Mouse (Mus musculus) midbrain, embryonic 14.5 days (tissue): Measurements from ENCODE around the gene Sema6d. TPM values are rescaled to one million over a fixed set of nuclear protein-coding genes. Genes with fewer than 3 reads are reported as not detected.

Source experiments
- ATAC-seq: fragments of 200-750 bp; cut with Nextera tagmentation; 2 replicates; pipeline ENCODE4 v1.8.0; 2017; ENCODE audit warnings: moderate number of reproducible peaks, moderate library complexity; ENCODE audit not compliant: low FRiP score, low TSS enrichment
- DNase-seq: peaks from one replicate; pipeline ENCODE4 v3.0.0-alpha.2; 2015
- H3K27ac ChIP-seq: fragments of 300-500 bp; sonication (generic); replicated peaks from 2 replicates; pipeline ENCODE4 v1.5.1; 2014; ENCODE audit warnings: mild to moderate bottlenecking, low read depth, low read length, moderate library complexity
- H3K27me3 ChIP-seq: fragments of 300-500 bp; sonication (generic); 2 replicates; pipeline ENCODE4 v1.6.1; 2014; ENCODE audit warnings: low read length, control low read depth, mixed read lengths; ENCODE audit not compliant: control insufficient read depth, insufficient read depth
- H3K36me3 ChIP-seq: fragments of 300-500 bp; sonication (generic); 2 replicates; pipeline ENCODE4 v1.6.1; 2014; ENCODE audit warnings: low read length, control low read depth; ENCODE audit not compliant: control insufficient read depth, insufficient read depth
- H3K4me1 ChIP-seq: fragments of 300-500 bp; sonication (generic); 2 replicates; pipeline ENCODE4 v1.6.1; 2014; ENCODE audit warnings: mild to moderate bottlenecking, antibody characterized with exemption, low read length, control low read depth; ENCODE audit not compliant: control insufficient read depth, insufficient read depth
- H3K4me2 ChIP-seq: fragments of 300-500 bp; sonication (generic); 2 replicates; pipeline ENCODE4 v1.6.1; 2014; ENCODE audit warnings: mild to moderate bottlenecking, low read length, moderate library complexity
- H3K4me3 ChIP-seq: fragments of 300-500 bp; sonication (generic); replicated peaks from 2 replicates; pipeline ENCODE4 v1.5.1; 2014; ENCODE audit warnings: low read depth, low read length
- H3K9ac ChIP-seq: fragments of 300-500 bp; sonication (generic); replicated peaks from 2 replicates; pipeline ENCODE4 v1.6.1; 2014; ENCODE audit warnings: mild to moderate bottlenecking, low read length, moderate library complexity
- H3K9me3 ChIP-seq: fragments of 300-500 bp; sonication (generic); 2 replicates; pipeline ENCODE4 v1.6.1; 2016; ENCODE audit warnings: low read length, control low read depth, mixed read lengths; ENCODE audit not compliant: control insufficient read depth
- WGBS: fragments of 180-500 bp; shearing (Covaris S2); extraction: QIAGEN DNeasy Blood & Tissue Kit; methylation state at CpG from one replicate; pipeline ENCODE4 v1.1.7; 2014; 5-methylcytosine and 5-hydroxymethylcytosine counted together
- polyA plus RNA-seq: library from polyadenylated mRNA; unstranded; fragments of >200 nt; fragmentation: Nextera tagmentation; extraction: Ambion mirVana; gene quantifications from 2 replicates; pipeline ENCODE4 v1.2.1, GENCODE M21; 2014

Gene Sema6d
- polyA plus RNA-seq, 1 experiment from 2014 or later, result 24.9 TPM

- no peak for ATAC-seq
- no peaks in the 10 kb centered on the region for H3K4me1 ChIP-seq
- 86% methylated on average over 1 of the region's 1 CpGs for WGBS
These were observed 406.0 kb downstream of the Sema6d start for GRCm38 (mm10) chr2:124495751-124496150.

GRCm38 (mm10) chr2:124499670-124500069 is 409.9 kb downstream of the Sema6d start:
- no peaks in the 10 kb centered on the region for H3K4me1 ChIP-seq
- no peak for ATAC-seq
- H3K27me3 ChIP-seq, result peaks cover 17% of the 10 kb centered on the region; the same call in 1 of the 2 replicates
- H3K9me3 ChIP-seq, result no peaks in the 10 kb centered on the region
- H3K27ac ChIP-seq, result no peak overlapping the region
- no peak overlapping the region for H3K4me2 ChIP-seq
- H3K4me3 ChIP-seq, result no peak overlapping the region
- no peak overlapping the region for H3K9ac ChIP-seq
- 69% methylated on average over 1 of the region's 1 CpGs for WGBS
- no peaks in the 10 kb centered on the region for H3K36me3 ChIP-seq
- DNase-seq, result no peak

More at GRCm38 (mm10) chr2:124495751-124496150, 406.0 kb downstream of the Sema6d start:
- no peak for DNase-seq
- no peak overlapping the region for H3K27ac ChIP-seq
- H3K36me3 ChIP-seq, result no peaks in the 10 kb centered on the region
- H3K9ac ChIP-seq, result no peak overlapping the region
- H3K4me3 ChIP-seq, result no peak overlapping the region
- H3K27me3 ChIP-seq, result 0 out of 2 replicates have a peak, but pooled peaks cover 9% of the 10 kb centered on the region
- H3K9me3 ChIP-seq, result no peaks in the 10 kb centered on the region
- no peak overlapping the region for H3K4me2 ChIP-seq

- H3K4me2 ChIP-seq, result no peak overlapping the region
- H3K9me3 ChIP-seq, result no peaks in the 10 kb centered on the region
- 2% methylated on average over 4 of the region's 4 CpGs for WGBS
- H3K4me3 ChIP-seq, result no peak overlapping the region
- no peaks in the 10 kb centered on the region for H3K36me3 ChIP-seq
- ATAC-seq (0 out of 2 replicates have a peak, but pooled peaks have one; percentile 55), DNase-seq (peak; percentile 57)
- no peak overlapping the region for H3K9ac ChIP-seq
- H3K27ac ChIP-seq, result no peak overlapping the region
- H3K27me3 ChIP-seq, result peaks cover 17% of the 10 kb centered on the region; the same call in 1 of the 2 replicates
- peaks cover 7% of the 10 kb centered on the region; the same call in 1 of the 2 replicates for H3K4me1 ChIP-seq
These were observed 416.2 kb downstream of the Sema6d start for GRCm38 (mm10) chr2:124505784-124506489.

- peaks cover 18% of the 10 kb centered on the region; the same call in 1 of the 2 replicates for H3K27me3 ChIP-seq
- H3K4me3 ChIP-seq, result no peak overlapping the region
These were observed 418.0 kb downstream of the Sema6d start for GRCm38 (mm10) chr2:124507804-124508203.

GRCm38 (mm10) chr2:124509479-124509878 is 419.7 kb downstream of the Sema6d start:
- peaks cover 7% of the 10 kb centered on the region; the same call in 1 of the 2 replicates for H3K4me1 ChIP-seq
- H3K4me3 ChIP-seq, result no peak overlapping the region
- no peak for DNase-seq
- no peak overlapping the region for H3K9ac ChIP-seq
- H3K36me3 ChIP-seq, result no peaks in the 10 kb centered on the region
- H3K4me2 ChIP-seq, result no peak overlapping the region
- no peak for ATAC-seq
- 84% methylated on average over 6 of the region's 6 CpGs for WGBS
- no peaks in the 10 kb centered on the region for H3K9me3 ChIP-seq
- no peak overlapping the region for H3K27ac ChIP-seq
- H3K27me3 ChIP-seq, result peaks cover 9% of the 10 kb centered on the region; the same call in 1 of the 2 replicates

More at GRCm38 (mm10) chr2:124507804-124508203, 418.0 kb downstream of the Sema6d start:
- H3K4me1 ChIP-seq, result peaks cover 7% of the 10 kb centered on the region; the same call in 1 of the 2 replicates
- ATAC-seq (no peak), DNase-seq (no peak)
- no peaks in the 10 kb centered on the region for H3K9me3 ChIP-seq
- H3K4me2 ChIP-seq, result no peak overlapping the region
- no peak overlapping the region for H3K9ac ChIP-seq
- no peak overlapping the region for H3K27ac ChIP-seq
- no peaks in the 10 kb centered on the region for H3K36me3 ChIP-seq
- WGBS, result 87% methylated on average over 4 of the region's 4 CpGs

- Histone ChIP-seq H3K27ac (no peak overlapping the region), H3K4me3 (no peak overlapping the region), H3K36me3 (no peaks in the 10 kb centered on the region), H3K27me3 (peaks cover 7% of the 10 kb centered on the region; the same call in 1 of the 2 replicates), H3K9me3 (no peaks in the 10 kb centered on the region), H3K4me1 (no peaks in the 10 kb centered on the region), H3K4me2 (no peak overlapping the region), H3K9ac (no peak overlapping the region)
- no peak for DNase-seq
- 86% methylated on average over 10 of the region's 10 CpGs for WGBS
- ATAC-seq, result no peak
These were observed 422.1 kb downstream of the Sema6d start for GRCm38 (mm10) chr2:124511826-124512225.

- Histone ChIP-seq H3K27me3 (no peaks in the 10 kb centered on the region), H3K36me3 (no peaks in the 10 kb centered on the region), H3K4me3 (no peak overlapping the region), H3K4me1 (no peaks in the 10 kb centered on the region), H3K4me2 (no peak overlapping the region), H3K9me3 (no peaks in the 10 kb centered on the region), H3K27ac (no peak overlapping the region), H3K9ac (no peak overlapping the region)
- peak; percentile 2 for DNase-seq
- no peak for ATAC-seq
- 82% methylated on average over 3 of the region's 3 CpGs for WGBS
These were observed 432.7 kb downstream of the Sema6d start for GRCm38 (mm10) chr2:124522426-124522825.

GRCm38 (mm10) chr2:124523667-124524066 is 433.9 kb downstream of the Sema6d start:
- H3K27me3 ChIP-seq, result no peaks in the 10 kb centered on the region
- H3K27ac ChIP-seq, result no peak overlapping the region
- DNase-seq, result no peak
- 88% methylated on average over 6 of the region's 6 CpGs for WGBS
- H3K9ac ChIP-seq, result no peak overlapping the region
- H3K36me3 ChIP-seq, result no peaks in the 10 kb centered on the region
- no peaks in the 10 kb centered on the region for H3K9me3 ChIP-seq
- no peak overlapping the region for H3K4me3 ChIP-seq
- ATAC-seq, result no peak
- no peak overlapping the region for H3K4me2 ChIP-seq
- no peaks in the 10 kb centered on the region for H3K4me1 ChIP-seq

GRCm38 (mm10) chr2:124524167-124524566 is 434.4 kb downstream of the Sema6d start:
- Histone ChIP-seq H3K36me3 (no peaks in the 10 kb centered on the region), H3K27me3 (no peaks in the 10 kb centered on the region), H3K9me3 (no peaks in the 10 kb centered on the region), H3K27ac (no peak overlapping the region), H3K4me2 (no peak overlapping the region), H3K4me1 (no peaks in the 10 kb centered on the region), H3K9ac (no peak overlapping the region), H3K4me3 (no peak overlapping the region)
- 70% methylated on average over 3 of the region's 3 CpGs for WGBS
- DNase-seq (peak; percentile 17), ATAC-seq (peak; percentile 14; the same call in 1 of the 2 replicates)
